Mouse (Mus musculus) G1E (cell line): ENCODE results near the gene Bmf.

ENCODE experiments used
- CTCF ChIP-seq: IDR thresholded peaks from 2 replicates; pipeline ENCODE4 v1.5.1; 2012; ENCODE audit warnings: low read depth, low read length, inconsistent platforms, mixed read lengths
- GATA1 ChIP-seq: IDR thresholded peaks from 2 replicates; pipeline ENCODE4 v1.6.1; 2012; ENCODE audit warnings: borderline replicate concordance, low read length, inconsistent platforms, mixed read lengths
- GATA2 ChIP-seq: IDR thresholded peaks from 2 replicates; pipeline ENCODE4 v1.6.1; 2012; ENCODE audit warnings: low read depth, low read length, inconsistent platforms, borderline replicate concordance
- POLR2AphosphoS5 ChIP-seq: IDR thresholded peaks from 2 replicates; pipeline ENCODE4 v1.6.1; 2012; ENCODE audit warnings: low read depth, low read length, inconsistent platforms; ENCODE audit not compliant: insufficient replicate concordance
- TAL1 ChIP-seq: conservative IDR thresholded peaks from 2 replicates; pipeline ENCODE4 v1.6.1; 2012; ENCODE audit warnings: low read depth, low read length, inconsistent platforms, mixed read lengths

DNA sequence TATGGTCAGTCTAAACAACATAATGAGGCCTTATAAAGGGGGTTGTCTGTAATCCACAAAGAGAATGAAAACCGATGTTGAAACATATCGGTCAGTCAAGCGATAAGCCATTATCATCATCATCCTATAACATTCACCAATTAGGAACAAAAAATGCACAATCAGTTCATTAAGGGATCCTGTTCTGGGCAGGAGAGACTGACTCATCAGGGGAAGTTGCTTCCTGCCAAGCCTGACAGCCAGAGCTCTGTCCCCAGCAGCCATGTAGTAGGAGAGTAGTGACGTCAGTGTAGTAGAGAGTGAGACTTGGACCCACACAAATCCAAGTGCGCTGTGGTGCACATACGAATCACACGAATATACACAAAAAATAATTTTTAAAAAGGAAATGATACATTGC is 42.4 kb downstream of the Bmf start:
- TF ChIP-seq CTCF, result no peak
- TF ChIP-seq POLR2AphosphoS5, result no peak
- TF ChIP-seq TAL1, result no peak
- no peak for TF ChIP-seq GATA1
- TF ChIP-seq GATA2, result no peak
